Comparison of ENCODE assay signal across 17 mouse cellular contexts in genomic region chr6:8141881-8142280, GRCm38 (mm10). TPM values are rescaled to one million over a fixed set of nuclear protein-coding genes. Genes with fewer than 3 reads are reported as not detected.
DNase-seq lines count a peak whose midpoint lies in the region; ATAC-seq and TF ChIP-seq lines count a peak whose summit lies in the region.
"Had no signal": no experiment of that assay in that cellular context is flagged by ENCODE, and none has a peak within 500 bp of the region (broad histone marks: within the 10 kb centered on the region; RNA-seq: fewer than 3 reads in every experiment).

No protein-coding gene starts in this region.

- peak; percentile 76; the same call in 1 of the 2 replicates for ATAC-seq in common myeloid progenitor, adult 5-6 weeks (replicated peaks; ENCODE audit: low read depth, poor library complexity, severe bottlenecking)
- ATAC-seq: intestine, embryonic 16.5 days; liver, embryonic 12.5 days; midbrain, embryonic 13.5 days had no signal

- H3K36me3 ChIP-seq in myocyte (ENCODE audit: control insufficient read depth, insufficient read depth): no peaks in the 10 kb centered on the region
- H3K36me3 ChIP-seq: heart, embryonic 15.5 days; liver, embryonic 12.5 days; midbrain, embryonic 13.5 days; neural tube, embryonic 15.5 days had no signal

- peak; percentile 27 for DNase-seq in adrenal gland, postnatal 10 days
- DNase-seq in adrenal gland, postnatal 25 days: no peak
- DNase-seq in lung, postnatal 14 days: peak; percentile 20
- DNase-seq in lung, postnatal 4 days: no peak
- no peak for DNase-seq in gastrocnemius, adult 8-10 months (ENCODE audit: low spot score in 2 of 2)
- DNase-seq in right cerebral cortex, adult 18-20 months: no peak
- DNase-seq: B cell, adult 2 months; cerebellum, adult 11 months; gastrocnemius, postnatal 10 days had no signal

- no peak for TF ChIP-seq POLR2A in myocyte (IDR thresholded peaks at IDR 0.05; ENCODE audit: insufficient read length, low read depth)

- H3K27me3 ChIP-seq in myocyte (ENCODE audit: control insufficient read depth, insufficient read depth, insufficient read length): no peaks in the 10 kb centered on the region
- H3K27me3 ChIP-seq: heart, embryonic 15.5 days; liver, embryonic 12.5 days; midbrain, embryonic 13.5 days; neural tube, embryonic 15.5 days had no signal

- H3K4me3 ChIP-seq in myocyte: no peak overlapping the region
- H3K4me3 ChIP-seq: erythroblast, embryonic 14.5 days; heart, embryonic 15.5 days; liver, embryonic 12.5 days; midbrain, embryonic 13.5 days; neural tube, embryonic 15.5 days had no signal

- no peaks in the 10 kb centered on the region for H3K79me2 ChIP-seq in myocyte (ENCODE audit: control insufficient read depth, insufficient read depth)

- H3K4me2 ChIP-seq in myocyte (ENCODE audit: low read depth): no peak overlapping the region
- H3K4me2 ChIP-seq: heart, embryonic 15.5 days; liver, embryonic 12.5 days; midbrain, embryonic 13.5 days; neural tube, embryonic 15.5 days had no signal

- H3ac ChIP-seq in myocyte (ENCODE audit: control insufficient read depth, insufficient read length): no peak overlapping the region

TF ChIP-seq in myocyte, 11 proteins besides CTCF, POLR2A, EP300 and RAD21:
- TF ChIP-seq MYOD1 (IDR thresholded peaks at IDR 0.05; ENCODE audit: control insufficient read depth in 1 of 3, insufficient read length in 2 of 3, low read depth in 2 of 3) (no peak), USF1 (IDR thresholded peaks at IDR 0.05; ENCODE audit: low read depth) (no peak), MAX (IDR thresholded peaks at IDR 0.05; ENCODE audit: low read depth) (peak; percentile 37), REST (IDR thresholded peaks at IDR 0.05; ENCODE audit: insufficient read depth, insufficient read length) (no peak), POLR2AphosphoS2 (IDR thresholded peaks at IDR 0.05; ENCODE audit: insufficient read length, low read depth) (no peak), CEBPB (IDR thresholded peaks at IDR 0.05; ENCODE audit: insufficient read depth, poor library complexity, severe bottlenecking) (no peak), TCF12 (IDR thresholded peaks at IDR 0.05; ENCODE audit: insufficient read depth, poor library complexity, severe bottlenecking) (no peak)
TF ChIP-seq in myocyte: peak in this region for 1.

RNA-seq across cellular contexts. Expression of gene Col28a1, which starts 50.5 kb away (rescaled TPM):
- 1 to 10 TPM; 4.5 to 6.7 TPM for total RNA-seq in adrenal gland, postnatal 10 days (2021)
- 1.6 and 1.9 TPM in 2 replicates for total RNA-seq in adrenal gland, postnatal 25 days (2021)
- total RNA-seq in common myeloid progenitor, adult 5-6 weeks (2017): 0.23 and 0.24 TPM in 2 replicates
- polyA plus RNA-seq in myocyte (2012; fragmentation: generic; extraction: Trizol): not detected
- total RNA-seq in gastrocnemius, adult 8-10 months (2022): under 1 TPM in 3 of 4 experiments, not detected in 1; 0.07 to 0.36 (median 0.11) TPM
- polyA plus RNA-seq: erythroblast, embryonic 14.5 days had no signal

Comparison
In these comparisons a context has a peak if more than half of its experiments do, and no peak if none do; other contexts are left out.
1. DNase-seq: peak in adrenal gland, postnatal 10 days (single experiment) and lung, postnatal 14 days (single experiment); none in adrenal gland, postnatal 25 days (single experiment), lung, postnatal 4 days (0 of 2), gastrocnemius, adult 8-10 months (0 of 2) and right cerebral cortex, adult 18-20 months (single experiment).